Mouse (Mus musculus): ENCODE measurements around the gene Itpkb. TPM values are rescaled to one million over a fixed set of nuclear protein-coding genes. Genes with fewer than 3 reads are reported as not detected.

Gene Itpkb
- polyA plus RNA-seq, 1 experiment = 12.4 TPM

- Histone ChIP-seq H3K9me3 (replicated peaks; ENCODE audit: control insufficient read depth, insufficient read depth, low read length, poor library complexity, severe bottlenecking) (no peaks in the 10 kb centered on the region), H3K36me3 (ENCODE audit: control insufficient read depth, insufficient read depth, low read length, poor library complexity, severe bottlenecking) (no peaks in the 10 kb centered on the region), H3K27me3 (ENCODE audit: control insufficient read depth, insufficient read depth, low read length, poor library complexity, severe bottlenecking) (no peaks in the 10 kb centered on the region), H3K4me1 (ENCODE audit: control insufficient read depth, insufficient read depth, low read length) (peaks cover 3% of the 10 kb centered on the region), H3K4me3 (ENCODE audit: low read depth, low read length) (no peak overlapping the region), H3K9ac (ENCODE audit: low read depth, poor library complexity, severe bottlenecking) (no peak overlapping the region), H3K27ac (ENCODE audit: insufficient read depth, low read length) (no peak overlapping the region)
- TF ChIP-seq CTCF (IDR thresholded peaks at IDR 0.05; ENCODE audit: low read depth, low read length) (no peak), POLR2A (IDR thresholded peaks at IDR 0.05; ENCODE audit: insufficient read depth, low read length) (no peak), EP300 (IDR thresholded peaks at IDR 0.05; ENCODE audit: insufficient read depth, low read depth, low read length) (no peak)
These were observed 60.0 kb downstream of the Itpkb start for GRCm38 (mm10) chr1:180390321-180390731.

- no peak for TF ChIP-seq CTCF (IDR thresholded peaks at IDR 0.05; ENCODE audit: low read depth, low read length)
- TF ChIP-seq EP300 (IDR thresholded peaks at IDR 0.05; ENCODE audit: insufficient read depth, low read depth, low read length) = no peak
- no peak for TF ChIP-seq POLR2A (IDR thresholded peaks at IDR 0.05; ENCODE audit: insufficient read depth, low read length)
These were observed 60.7 kb downstream of the Itpkb start for GRCm38 (mm10) chr1:180390746-180391574.

GRCm38 (mm10) chr1:180391575-180391945 lies 61.3 kb downstream of the Itpkb start:
- H3K27ac ChIP-seq (ENCODE audit: insufficient read depth, low read length) = no peak overlapping the region
- H3K9me3 ChIP-seq (replicated peaks; ENCODE audit: control insufficient read depth, insufficient read depth, low read length, poor library complexity, severe bottlenecking) = no peaks in the 10 kb centered on the region
- peaks cover 3% of the 10 kb centered on the region for H3K4me1 ChIP-seq (ENCODE audit: control insufficient read depth, insufficient read depth, low read length)
- H3K27me3 ChIP-seq (ENCODE audit: control insufficient read depth, insufficient read depth, low read length, poor library complexity, severe bottlenecking) = no peaks in the 10 kb centered on the region
- no peaks in the 10 kb centered on the region for H3K36me3 ChIP-seq (ENCODE audit: control insufficient read depth, insufficient read depth, low read length, poor library complexity, severe bottlenecking)
- H3K4me3 ChIP-seq (ENCODE audit: low read depth, low read length) = no peak overlapping the region
- no peak for TF ChIP-seq EP300 (IDR thresholded peaks at IDR 0.05; ENCODE audit: insufficient read depth, low read depth, low read length)
- H3K9ac ChIP-seq (ENCODE audit: low read depth, poor library complexity, severe bottlenecking) = no peak overlapping the region

More at GRCm38 (mm10) chr1:180390746-180391574, 60.7 kb downstream of the Itpkb start:
- Histone ChIP-seq H3K27ac (ENCODE audit: insufficient read depth, low read length) (no peak overlapping the region), H3K36me3 (ENCODE audit: control insufficient read depth, insufficient read depth, low read length, poor library complexity, severe bottlenecking) (no peaks in the 10 kb centered on the region), H3K4me3 (ENCODE audit: low read depth, low read length) (no peak overlapping the region), H3K27me3 (ENCODE audit: control insufficient read depth, insufficient read depth, low read length, poor library complexity, severe bottlenecking) (no peaks in the 10 kb centered on the region), H3K9ac (ENCODE audit: low read depth, poor library complexity, severe bottlenecking) (no peak overlapping the region), H3K9me3 (replicated peaks; ENCODE audit: control insufficient read depth, insufficient read depth, low read length, poor library complexity, severe bottlenecking) (no peaks in the 10 kb centered on the region), H3K4me1 (ENCODE audit: control insufficient read depth, insufficient read depth, low read length) (peaks cover 3% of the 10 kb centered on the region)

- H3K4me3 ChIP-seq (ENCODE audit: low read depth, low read length) = no peak overlapping the region
- TF ChIP-seq CTCF (IDR thresholded peaks at IDR 0.05; ENCODE audit: low read depth, low read length) = no peak
- TF ChIP-seq POLR2A (IDR thresholded peaks at IDR 0.05; ENCODE audit: insufficient read depth, low read length) = no peak
- TF ChIP-seq EP300 (IDR thresholded peaks at IDR 0.05; ENCODE audit: insufficient read depth, low read depth, low read length) = no peak
- H3K9me3 ChIP-seq (replicated peaks; ENCODE audit: control insufficient read depth, insufficient read depth, low read length, poor library complexity, severe bottlenecking) = no peaks in the 10 kb centered on the region
- no peak overlapping the region for H3K9ac ChIP-seq (ENCODE audit: low read depth, poor library complexity, severe bottlenecking)
- H3K36me3 ChIP-seq (ENCODE audit: control insufficient read depth, insufficient read depth, low read length, poor library complexity, severe bottlenecking) = no peaks in the 10 kb centered on the region
- no peak overlapping the region for H3K27ac ChIP-seq (ENCODE audit: insufficient read depth, low read length)
- no peaks in the 10 kb centered on the region for H3K27me3 ChIP-seq (ENCODE audit: control insufficient read depth, insufficient read depth, low read length, poor library complexity, severe bottlenecking)
- peaks cover 1% of the 10 kb centered on the region for H3K4me1 ChIP-seq (ENCODE audit: control insufficient read depth, insufficient read depth, low read length)
These were observed 62.0 kb downstream of the Itpkb start for GRCm38 (mm10) chr1:180392137-180392798.

GRCm38 (mm10) chr1:180393017-180393797 lies 62.9 kb downstream of the Itpkb start:
- TF ChIP-seq CTCF (IDR thresholded peaks at IDR 0.05; ENCODE audit: low read depth, low read length) = no peak
- TF ChIP-seq POLR2A (IDR thresholded peaks at IDR 0.05; ENCODE audit: insufficient read depth, low read length) = no peak
- no peak for TF ChIP-seq EP300 (IDR thresholded peaks at IDR 0.05; ENCODE audit: insufficient read depth, low read depth, low read length)
- Histone ChIP-seq H3K9ac (ENCODE audit: low read depth, poor library complexity, severe bottlenecking) (no peak overlapping the region), H3K36me3 (ENCODE audit: control insufficient read depth, insufficient read depth, low read length, poor library complexity, severe bottlenecking) (no peaks in the 10 kb centered on the region), H3K4me3 (ENCODE audit: low read depth, low read length) (no peak overlapping the region), H3K27me3 (ENCODE audit: control insufficient read depth, insufficient read depth, low read length, poor library complexity, severe bottlenecking) (no peaks in the 10 kb centered on the region), H3K9me3 (replicated peaks; ENCODE audit: control insufficient read depth, insufficient read depth, low read length, poor library complexity, severe bottlenecking) (no peaks in the 10 kb centered on the region), H3K27ac (ENCODE audit: insufficient read depth, low read length) (no peak overlapping the region), H3K4me1 (ENCODE audit: control insufficient read depth, insufficient read depth, low read length) (peaks cover 1% of the 10 kb centered on the region)
